ENCODE assay signal across 11 mouse cellular contexts in the genomic region with DNA sequence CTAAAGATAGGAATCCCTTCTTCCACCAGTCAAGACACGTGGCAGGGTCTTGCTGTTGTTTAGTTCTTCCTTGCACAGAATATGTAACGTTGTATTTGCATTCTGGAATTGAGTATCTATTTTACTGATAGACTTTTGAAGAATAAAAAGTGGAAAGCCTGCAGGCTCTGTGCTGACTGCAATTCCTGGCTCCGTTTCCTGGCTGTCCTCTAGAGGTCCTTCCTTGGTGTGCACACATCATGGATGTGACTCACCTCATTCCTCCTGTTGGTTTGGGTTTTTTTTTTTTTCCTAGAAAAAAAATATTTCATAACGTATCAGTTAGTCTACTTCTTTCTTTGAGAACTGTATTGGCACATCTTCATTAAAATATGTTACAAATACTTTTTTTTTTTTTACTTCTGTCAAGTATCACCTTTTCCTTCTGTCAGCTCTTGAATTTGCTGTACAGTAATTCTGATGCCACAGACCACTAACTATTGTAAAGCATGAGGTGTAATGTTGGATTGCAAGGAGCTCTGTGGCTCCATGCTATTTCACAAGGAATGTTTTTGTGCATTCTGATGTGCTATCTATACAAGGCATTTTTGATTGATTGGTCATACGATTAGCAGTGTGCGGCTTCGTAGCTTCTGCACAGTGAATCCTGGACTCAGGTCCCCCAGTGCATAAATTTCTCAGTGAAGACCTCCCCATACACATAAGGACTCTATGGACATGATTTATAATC.
DNase-seq lines count a peak whose midpoint lies in the region; ATAC-seq lines count a peak whose summit lies in the region.
"Had no signal": no experiment of that assay in that cellular context is flagged by ENCODE, and none has a peak within 500 bp of the region (broad histone marks: within the 10 kb centered on the region; RNA-seq: fewer than 3 reads in every experiment).

No protein-coding gene starts in this region.

- no peaks in the 10 kb centered on the region for H3K27me3 ChIP-seq in forebrain, embryonic 12.5 days
- H3K27me3 ChIP-seq: heart, embryonic 15.5 days had no signal

- H3K9me3 ChIP-seq in forebrain, embryonic 12.5 days: no peaks in the 10 kb centered on the region
- H3K9me3 ChIP-seq: embryonic facial prominence, embryonic 10.5 days; heart, embryonic 15.5 days had no signal

- no peak overlapping the region for H3K4me3 ChIP-seq in forebrain, embryonic 12.5 days (replicated peaks)
- H3K4me3 ChIP-seq: embryonic facial prominence, embryonic 10.5 days; heart, embryonic 15.5 days had no signal

- no peaks in the 10 kb centered on the region for H3K4me1 ChIP-seq in forebrain, embryonic 12.5 days
- H3K4me1 ChIP-seq: embryonic facial prominence, embryonic 10.5 days; heart, embryonic 15.5 days had no signal

- no peak for ATAC-seq in forebrain, embryonic 12.5 days (ENCODE audit: low FRiP score)

- no peaks in the 10 kb centered on the region for H3K36me3 ChIP-seq in forebrain, embryonic 12.5 days (replicated peaks)
- H3K36me3 ChIP-seq: embryonic facial prominence, embryonic 10.5 days; heart, embryonic 15.5 days had no signal

- peak; percentile 18 to 75 for DNase-seq in frontal cortex, adult 2 months (ENCODE audit: extremely low spot score in 1 of 2, low spot score in 1 of 2)
- DNase-seq in frontal cortex, postnatal 10 days (ENCODE audit: low spot score in 2 of 2): no peak
- peak; percentile 98 for DNase-seq in 3T3-L1 (ENCODE audit: low read depth, low spot score)
- peak; percentile 71 for DNase-seq in cerebellum, adult 9-11 months
- peak; percentile 32 to 52 for DNase-seq in heart, postnatal 36 days
- DNase-seq in spleen, adult 18-20 months: no peak
- no peak for DNase-seq in thymus, postnatal 10 days (ENCODE audit: low spot score in 2 of 2)
- DNase-seq: lung, embryonic 14.5 days had no signal

- H3K9ac ChIP-seq in forebrain, embryonic 12.5 days: no peak overlapping the region
- H3K9ac ChIP-seq: heart, embryonic 15.5 days; lung, embryonic 14.5 days had no signal

- no peak overlapping the region for H3K27ac ChIP-seq in forebrain, embryonic 12.5 days
- H3K27ac ChIP-seq: embryonic facial prominence, embryonic 10.5 days; heart, embryonic 15.5 days had no signal

- no peak overlapping the region for H3K4me2 ChIP-seq in forebrain, embryonic 12.5 days
- H3K4me2 ChIP-seq: heart, embryonic 15.5 days; lung, embryonic 14.5 days had no signal

- intact Hi-C loops in heart, postnatal 36 days (cut with DNase I): no loop called here

- 91% methylated on average over 7 of the region's 7 CpGs for WGBS in forebrain, embryonic 12.5 days

Comparison
In these comparisons a context has a peak if more than half of its experiments do, and no peak if none do; other contexts are left out.
1. DNase-seq: peak in frontal cortex, adult 2 months (2 of 2), 3T3-L1 (single experiment), cerebellum, adult 9-11 months (single experiment) and heart, postnatal 36 days (2 of 2); none in frontal cortex, postnatal 10 days (0 of 2), spleen, adult 18-20 months (0 of 2) and thymus, postnatal 10 days (0 of 2).